Mouse (Mus musculus): Measurements from ENCODE around the gene Clstn1. TPM values are rescaled to one million over a fixed set of nuclear protein-coding genes. Genes with fewer than 3 reads are reported as not detected.

The Clstn1 gene
- total RNA-seq, 2 experiments from 2014 or later: 76.7 to 82.1 TPM

- no peak for DNase-seq
- intact Hi-C loops (cut with DNase I): no loop called here
These were observed 77.7 kb downstream of the Clstn1 start for GRCm38 (mm10) chr4:149663849-149664503.

- intact Hi-C loops (cut with DNase I): no loop called here
- DNase-seq: no peak
These were observed 78.9 kb downstream of the Clstn1 start for GRCm38 (mm10) chr4:149665016-149665691.

GRCm38 (mm10) chr4:149665692-149666090 is 79.4 kb downstream of the Clstn1 start:
- intact Hi-C loops (cut with DNase I): no loop called here

GRCm38 (mm10) chr4:149671175-149671574 is 84.9 kb downstream of the Clstn1 start:
- intact Hi-C loops (cut with DNase I): no loop called here
- DNase-seq: no peak

More at GRCm38 (mm10) chr4:149665692-149666090, 79.4 kb downstream of the Clstn1 start:
- no peak for DNase-seq

- intact Hi-C loops (cut with DNase I): no loop called here
- no peak for DNase-seq
These were observed 86.5 kb downstream of the Clstn1 start for GRCm38 (mm10) chr4:149672747-149673146.

- DNase-seq: no peak
- intact Hi-C loops (cut with DNase I): no loop called here
These were observed 88.6 kb downstream of the Clstn1 start for GRCm38 (mm10) chr4:149674814-149675377.

- intact Hi-C loops (cut with DNase I): no loop called here
These were observed 89.4 kb downstream of the Clstn1 start for GRCm38 (mm10) chr4:149675378-149676261.

GRCm38 (mm10) chr4:149678006-149678405 is 91.7 kb downstream of the Clstn1 start:
- intact Hi-C loops (cut with DNase I): no loop called here
- no peak for DNase-seq

More at GRCm38 (mm10) chr4:149675378-149676261, 89.4 kb downstream of the Clstn1 start:
- DNase-seq: peak; percentile 83 to 85

GRCm38 (mm10) chr4:149679056-149679770 is 92.9 kb downstream of the Clstn1 start:
- intact Hi-C loops (cut with DNase I): no loop called here
- peak in 1 of 2 experiments; percentile 23 for DNase-seq

GRCm38 (mm10) chr4:149683875-149684274 is 97.6 kb downstream of the Clstn1 start:
- intact Hi-C loops (cut with DNase I): no loop called here

GRCm38 (mm10) chr4:149684841-149685623 is 98.8 kb downstream of the Clstn1 start:
- DNase-seq: no peak
- intact Hi-C loops (cut with DNase I): no loop called here

More at GRCm38 (mm10) chr4:149683875-149684274, 97.6 kb downstream of the Clstn1 start:
- no peak for DNase-seq

GRCm38 (mm10) chr4:149688861-149689260 is 102.6 kb downstream of the Clstn1 start:
- DNase-seq: no peak
- intact Hi-C loops (cut with DNase I): no loop called here

GRCm38 (mm10) chr4:149689822-149690700 is 103.8 kb downstream of the Clstn1 start:
- intact Hi-C loops (cut with DNase I): no loop called here
- DNase-seq: no peak

GRCm38 (mm10) chr4:149690828-149691280 is 104.6 kb downstream of the Clstn1 start:
- DNase-seq: no peak
- intact Hi-C loops (cut with DNase I): no loop called here

- no peak for DNase-seq
- intact Hi-C loops (cut with DNase I): no loop called here
These were observed 105.1 kb downstream of the Clstn1 start for GRCm38 (mm10) chr4:149691368-149691767.

GRCm38 (mm10) chr4:149696189-149696971 is 110.1 kb downstream of the Clstn1 start:
- intact Hi-C loops (cut with DNase I): no loop called here
- no peak for DNase-seq

- peak in 1 of 2 experiments; percentile 29 for DNase-seq
- intact Hi-C loops (cut with DNase I): no loop called here
These were observed 111.4 kb downstream of the Clstn1 start for GRCm38 (mm10) chr4:149697506-149698196.

Measured in heart, postnatal 14 days (tissue).